Mouse (Mus musculus) NIH3T3 (cell line): ENCODE data around the gene Prickle2.
A peak's percentile ranks its signal among the peaks of the same experiment; 100 is the strongest.

Experiments used
- DNase-seq: peaks from one replicate; pipeline ENCODE4 v3.0.0-alpha.2; 2012; ENCODE audit warnings: low read depth

Gene Prickle2

GRCm38 (mm10) chr6:92665530-92665989 lies 40.4 kb downstream of the Prickle2 start:
- DNase-seq: peak; percentile 84

GRCm38 (mm10) chr6:92663885-92664284 lies 42.1 kb downstream of the Prickle2 start:
- DNase-seq: no peak

GRCm38 (mm10) chr6:92663433-92663832 lies 42.5 kb downstream of the Prickle2 start:
- DNase-seq: no peak

- DNase-seq: no peak
Measured at GRCm38 (mm10) chr6:92649063-92649462, 56.9 kb downstream of the Prickle2 start.

- no peak for DNase-seq
Measured at GRCm38 (mm10) chr6:92648571-92648970, 57.4 kb downstream of the Prickle2 start.

- DNase-seq: no peak
Measured at GRCm38 (mm10) chr6:92642929-92643328, 63.0 kb downstream of the Prickle2 start.

- DNase-seq: no peak
Measured at GRCm38 (mm10) chr6:92641956-92642355, 64.0 kb downstream of the Prickle2 start.

GRCm38 (mm10) chr6:92640896-92641295 lies 65.1 kb downstream of the Prickle2 start:
- DNase-seq: no peak

- peak; percentile 23 for DNase-seq
Measured at GRCm38 (mm10) chr6:92636431-92636830, 69.5 kb downstream of the Prickle2 start.

- no peak for DNase-seq
Measured at GRCm38 (mm10) chr6:92634876-92635468, 71.0 kb downstream of the Prickle2 start.

GRCm38 (mm10) chr6:92630991-92631390 lies 75.0 kb downstream of the Prickle2 start:
- DNase-seq: peak; percentile 19

- no peak for DNase-seq
Measured at GRCm38 (mm10) chr6:92627711-92628110, 78.2 kb downstream of the Prickle2 start.

- DNase-seq: no peak
Measured at GRCm38 (mm10) chr6:92627048-92627617, 78.8 kb downstream of the Prickle2 start.

- DNase-seq: no peak
Measured at GRCm38 (mm10) chr6:92625923-92626322, 80.0 kb downstream of the Prickle2 start.

GRCm38 (mm10) chr6:92624306-92624705 lies 81.6 kb downstream of the Prickle2 start:
- DNase-seq: peak; percentile 31

GRCm38 (mm10) chr6:92617183-92617582 lies 88.8 kb downstream of the Prickle2 start:
- DNase-seq: no peak

- no peak for DNase-seq
Measured at GRCm38 (mm10) chr6:92614771-92615170, 91.2 kb downstream of the Prickle2 start.

- DNase-seq: no peak
Measured at GRCm38 (mm10) chr6:92612151-92612769, 93.7 kb downstream of the Prickle2 start.

- peak; percentile 34 for DNase-seq
Measured at GRCm38 (mm10) chr6:92609682-92610235, 96.2 kb downstream of the Prickle2 start.

GRCm38 (mm10) chr6:92609078-92609477 lies 96.9 kb downstream of the Prickle2 start:
- no peak for DNase-seq

GRCm38 (mm10) chr6:92605156-92605555 lies 100.8 kb downstream of the Prickle2 start:
- no peak for DNase-seq

GRCm38 (mm10) chr6:92596340-92596739 lies 109.6 kb downstream of the Prickle2 start:
- no peak for DNase-seq
